Mouse (Mus musculus): Measurements from ENCODE around the gene Lipa.

DNA sequence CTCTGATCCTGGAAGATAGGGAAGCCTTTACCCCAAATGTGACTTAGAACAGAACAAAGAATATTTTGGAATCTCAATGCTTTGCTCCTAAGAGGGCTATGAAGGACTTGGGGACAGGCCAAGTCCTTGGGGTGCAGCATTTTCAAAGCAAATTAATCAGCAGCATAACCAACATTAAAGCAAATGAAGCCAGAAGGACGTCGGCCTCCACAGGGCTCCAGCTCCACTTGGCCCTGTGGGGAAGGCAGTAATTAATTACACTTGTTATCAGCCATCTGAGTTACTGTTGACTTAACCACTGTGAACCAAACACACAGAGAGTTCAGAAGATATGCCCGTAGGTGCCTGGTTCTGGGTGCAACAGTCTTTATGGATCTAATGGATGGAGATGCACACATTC is 8.5 kb downstream of the Lipa start:
- TF ChIP-seq TAL1 (IDR thresholded peaks at IDR 0.05; ENCODE audit: low read length) (no peak), GATA1 (IDR thresholded peaks at IDR 0.05; ENCODE audit: low read length) (no peak)
